9 mouse cellular contexts compared by ENCODE assay signal in the genomic region with DNA sequence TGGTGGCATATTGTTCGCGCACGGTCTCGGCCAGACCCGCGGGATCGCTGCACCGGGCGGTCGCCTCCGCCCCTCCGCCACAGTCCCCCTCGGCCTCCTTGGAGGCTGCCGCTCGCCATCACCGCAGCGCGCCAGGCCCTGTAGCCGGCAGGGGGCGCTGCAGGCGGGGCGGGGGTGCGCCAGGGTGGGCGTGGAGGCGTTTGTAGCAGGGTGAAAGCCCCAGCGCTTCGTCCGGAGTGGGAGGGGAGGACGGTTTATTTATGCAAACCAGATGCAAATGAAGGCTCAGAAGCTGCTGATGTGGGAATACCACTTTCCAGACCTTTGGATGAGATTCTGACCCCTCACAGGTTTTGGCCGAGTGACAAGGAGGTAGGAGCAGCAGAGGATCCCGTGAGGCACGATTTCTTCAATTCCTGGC. TPM values are rescaled to one million over a fixed set of nuclear protein-coding genes. Genes with fewer than 3 reads are reported as not detected.
DNase-seq lines count a peak whose midpoint lies in the region; ATAC-seq and TF ChIP-seq lines count a peak whose summit lies in the region.
"Had no signal": no experiment of that assay in that cellular context is flagged by ENCODE, and none has a peak within 500 bp of the region (broad histone marks: within the 10 kb centered on the region; RNA-seq: fewer than 3 reads in every experiment).

No protein-coding gene starts in this region.

- H3K27ac ChIP-seq in forebrain, embryonic 15.5 days (replicated peaks): peak overlapping the region; percentile 85
- no peak overlapping the region for H3K27ac ChIP-seq in lung, postnatal 0 days (ENCODE audit: low read length)

- peak; percentile 80 for TF ChIP-seq CTCF in lung, postnatal 0 days (IDR thresholded peaks at IDR 0.05)

- H3K9ac ChIP-seq in forebrain, embryonic 15.5 days (replicated peaks): peak overlapping the region; percentile 58
- H3K9ac ChIP-seq in lung, postnatal 0 days (replicated peaks; ENCODE audit: low read depth): no peak overlapping the region; the same call in 1 of the 2 replicates

- peak; percentile 93 for DNase-seq in ES-CJ7 (ENCODE audit: low read depth, low spot score)
- peak; percentile 77 for DNase-seq in cerebellum, adult 11 months
- peak; percentile 63 for DNase-seq in layer of hippocampus, adult 9-11 months
- DNase-seq in lung, postnatal 0 days (ENCODE audit: low spot score): peak; percentile 52
- DNase-seq in ovary, postnatal 14 days (ENCODE audit: low spot score): peak; percentile 55

- TF ChIP-seq EP300 in lung, postnatal 0 days (IDR thresholded peaks at IDR 0.05): no peak

- H3K4me2 ChIP-seq in forebrain, embryonic 15.5 days (replicated peaks): peak overlapping the region; percentile 78
- peak overlapping the region; percentile 75 for H3K4me2 ChIP-seq in lung, postnatal 0 days (replicated peaks; ENCODE audit: low read depth, low read length)

- H3K4me3 ChIP-seq in forebrain, embryonic 15.5 days: peak overlapping the region; percentile 51
- H3K4me3 ChIP-seq in lung, postnatal 0 days (ENCODE audit: low read depth, low read length): peak overlapping the region; percentile 42
- H3K4me3 ChIP-seq: erythroblast, embryonic 14.5 days had no signal

- peak; percentile 84 for ATAC-seq in forebrain, embryonic 15.5 days (replicated peaks)
- ATAC-seq in hematopoietic stem cell, adult 5-6 weeks (replicated peaks in 1 of 2; ENCODE audit: insufficient read depth in 1 of 2, low FRiP score in 2 of 2, low TSS enrichment in 1 of 2, low read depth in 1 of 2, poor library complexity in 2 of 2, severe bottlenecking in 2 of 2): peak; percentile 14 to 62; a peak in 1 of 4 replicates
- peak; percentile 69 for ATAC-seq in lung, postnatal 0 days
- no peak for ATAC-seq in activated CD4-positive, CD25-positive, alpha-beta regulatory T cell, adult 4 months

- H3K9me3 ChIP-seq in forebrain, embryonic 15.5 days: no peaks in the 10 kb centered on the region
- no peaks in the 10 kb centered on the region for H3K9me3 ChIP-seq in lung, postnatal 0 days (ENCODE audit: low read length)

- H3K27me3 ChIP-seq in forebrain, embryonic 15.5 days: peaks cover 41% of the 10 kb centered on the region
- peaks cover 51% of the 10 kb centered on the region for H3K27me3 ChIP-seq in lung, postnatal 0 days (replicated peaks; ENCODE audit: insufficient read depth, low read length)

- H3K36me3 ChIP-seq in forebrain, embryonic 15.5 days: no peaks in the 10 kb centered on the region
- no peaks in the 10 kb centered on the region for H3K36me3 ChIP-seq in lung, postnatal 0 days (ENCODE audit: insufficient read depth, low read length)

- H3K4me1 ChIP-seq in forebrain, embryonic 15.5 days: peaks cover 37% of the 10 kb centered on the region
- H3K4me1 ChIP-seq in lung, postnatal 0 days (ENCODE audit: insufficient read depth, low read depth, low read length): no peaks in the 10 kb centered on the region; the same call in 1 of the 2 replicates

- WGBS in forebrain, embryonic 15.5 days: under 1% methylated on average over 32 of the region's 32 CpGs
- 1% methylated on average over 31 of the region's 32 CpGs for WGBS in lung, postnatal 0 days

RNA-seq across cellular contexts. Expression of a gene that starts 20.8 kb away (rescaled TPM):
- 56.8 and 62.4 TPM in 2 replicates for polyA plus RNA-seq in forebrain, embryonic 15.5 days (2015; fragmentation: Nextera tagmentation; extraction: Ambion mirVana)
- total RNA-seq in hematopoietic stem cell, adult 5-6 weeks (2017): 29.1 and 78.4 TPM in 2 replicates
- 48.6 and 49.8 TPM in 2 replicates for polyA plus RNA-seq in lung, postnatal 0 days (2015; fragmentation: Nextera tagmentation; extraction: Ambion mirVana)
- 100 to 1,000 TPM in 1 of 2 experiments, 10 to 100 TPM in 1; 48.2 to 100 TPM for polyA plus RNA-seq in activated CD4-positive, CD25-positive, alpha-beta regulatory T cell, adult 4 months (2017; shearing (Covaris generic))

RNA-seq across cellular contexts. Expression of a gene that starts 29.0 kb away (rescaled TPM):
- polyA plus RNA-seq in forebrain, embryonic 15.5 days (2015; fragmentation: Nextera tagmentation; extraction: Ambion mirVana): 72.1 and 74.5 TPM in 2 replicates
- total RNA-seq in hematopoietic stem cell, adult 5-6 weeks (2017): 26.4 and 36.5 TPM in 2 replicates
- 92.3 and 99.4 TPM in 2 replicates for polyA plus RNA-seq in lung, postnatal 0 days (2015; fragmentation: Nextera tagmentation; extraction: Ambion mirVana)
- polyA plus RNA-seq in activated CD4-positive, CD25-positive, alpha-beta regulatory T cell, adult 4 months (2017; shearing (Covaris generic)): 10 to 100 TPM; 26.1 to 39.2 TPM
